Mouse (Mus musculus) neural tube, embryonic 15.5 days (tissue): ENCODE results near the gene Unc5cl. TPM values are rescaled to one million over a fixed set of nuclear protein-coding genes. Genes with fewer than 3 reads are reported as not detected.
A peak's percentile ranks its signal among the peaks of the same experiment; 100 is the strongest.

Source experiments
- ATAC-seq: fragments of 200-750 bp; cut with Nextera tagmentation; 2 replicates; pipeline ENCODE4 v1.8.0; 2017; ENCODE audit warnings: mild to moderate bottlenecking, moderate TSS enrichment, moderate library complexity; ENCODE audit not compliant: low FRiP score
- H3K27ac ChIP-seq: fragments of 300-500 bp; sonication (generic); replicated peaks from 2 replicates; pipeline ENCODE4 v1.5.1; 2015; ENCODE audit warnings: mild to moderate bottlenecking, inconsistent platforms
- H3K27me3 ChIP-seq: fragments of 300-500 bp; sonication (generic); replicated peaks from 2 replicates; pipeline ENCODE4 v1.6.1; 2015; ENCODE audit warnings: inconsistent platforms
- H3K36me3 ChIP-seq: fragments of 300-500 bp; sonication (generic); 2 replicates; pipeline ENCODE4 v1.6.1; 2015; ENCODE audit warnings: inconsistent platforms
- H3K4me1 ChIP-seq: fragments of 300-500 bp; sonication (generic); 2 replicates; pipeline ENCODE4 v1.6.1; 2015; ENCODE audit warnings: inconsistent platforms
- H3K4me2 ChIP-seq: fragments of 300-500 bp; sonication (generic); 2 replicates; pipeline ENCODE4 v1.6.1; 2015; ENCODE audit warnings: inconsistent platforms, mild to moderate bottlenecking, moderate library complexity
- H3K4me3 ChIP-seq: fragments of 300-500 bp; sonication (generic); replicated peaks from 2 replicates; pipeline ENCODE4 v1.5.1; 2015; ENCODE audit warnings: mild to moderate bottlenecking, inconsistent platforms
- H3K9ac ChIP-seq: fragments of 300-500 bp; sonication (generic); replicated peaks from 2 replicates; pipeline ENCODE4 v1.6.1; 2015; ENCODE audit warnings: mild to moderate bottlenecking, inconsistent platforms
- H3K9me3 ChIP-seq: fragments of 300-500 bp; sonication (generic); replicated peaks from 2 replicates; pipeline ENCODE4 v1.6.1; 2016; ENCODE audit warnings: inconsistent platforms
- WGBS: fragments of 180-500 bp; shearing (Covaris S2); methylation state at CpG from one replicate; pipeline ENCODE4 v1.1.7; 2015; ENCODE audit warnings: mixed read lengths; 5-methylcytosine and 5-hydroxymethylcytosine counted together
- polyA plus RNA-seq: library from polyadenylated mRNA; unstranded; fragments of >200 nt; fragmentation: Nextera tagmentation; extraction: Ambion mirVana; gene quantifications from 2 replicates; pipeline ENCODE4 v1.2.1, GENCODE M21; 2015

Gene Unc5cl
- polyA plus RNA-seq, 1 experiment from 2014 or later: 0.18 TPM

DNA sequence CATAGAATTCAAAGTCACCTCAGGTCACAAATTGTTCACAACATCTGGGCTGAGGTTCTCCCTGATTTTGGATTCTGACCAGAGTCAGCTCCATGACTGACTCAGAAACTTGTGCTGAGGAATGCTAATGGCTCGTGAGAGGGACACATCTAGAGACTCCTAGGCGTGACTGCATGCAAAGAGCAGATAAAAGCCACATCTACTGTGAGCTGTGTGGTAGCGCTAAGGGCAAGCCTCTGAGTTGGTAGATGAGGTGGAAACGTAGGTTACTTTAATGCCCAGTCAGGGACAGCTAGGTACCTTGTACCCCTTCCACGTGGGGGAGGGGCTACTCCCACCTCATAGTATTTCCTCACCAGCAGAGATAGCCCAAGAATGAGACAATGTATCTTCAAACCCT lies 29.1 kb downstream of the Unc5cl start:
- 85% methylated on average over 5 of the region's 5 CpGs for WGBS
- Histone ChIP-seq H3K9ac (no peak overlapping the region), H3K4me2 (no peak overlapping the region), H3K9me3 (no peaks in the 10 kb centered on the region), H3K4me3 (no peak overlapping the region), H3K36me3 (no peaks in the 10 kb centered on the region), H3K27ac (no peak overlapping the region), H3K27me3 (no peaks in the 10 kb centered on the region), H3K4me1 (no peaks in the 10 kb centered on the region)
- no peak for ATAC-seq

DNA sequence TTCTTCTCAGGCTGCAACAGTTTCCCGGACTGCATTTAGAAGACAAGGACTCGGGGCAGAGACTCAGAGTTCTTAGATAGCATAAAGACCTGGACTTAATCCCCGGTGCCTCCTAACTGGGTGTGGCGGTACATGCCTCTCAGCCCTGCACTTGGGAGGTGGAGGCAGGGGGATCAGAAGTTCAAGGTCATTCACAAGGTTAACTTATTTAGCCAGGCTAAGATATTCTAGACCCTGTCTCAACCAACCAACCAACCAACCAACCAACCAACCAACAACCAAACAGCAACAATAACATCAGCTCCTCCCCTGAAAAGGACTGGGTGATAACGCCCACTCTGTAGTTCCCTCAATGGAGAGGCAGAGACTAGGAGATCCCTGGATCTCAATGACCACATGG lies 29.5 kb downstream of the Unc5cl start:
- Histone ChIP-seq H3K4me2 (no peak overlapping the region), H3K27ac (no peak overlapping the region), H3K27me3 (no peaks in the 10 kb centered on the region), H3K4me1 (no peaks in the 10 kb centered on the region), H3K9ac (no peak overlapping the region), H3K36me3 (no peaks in the 10 kb centered on the region), H3K9me3 (no peaks in the 10 kb centered on the region), H3K4me3 (no peak overlapping the region)
- WGBS: 97% methylated on average over 5 of the region's 5 CpGs
- no peak for ATAC-seq

DNA sequence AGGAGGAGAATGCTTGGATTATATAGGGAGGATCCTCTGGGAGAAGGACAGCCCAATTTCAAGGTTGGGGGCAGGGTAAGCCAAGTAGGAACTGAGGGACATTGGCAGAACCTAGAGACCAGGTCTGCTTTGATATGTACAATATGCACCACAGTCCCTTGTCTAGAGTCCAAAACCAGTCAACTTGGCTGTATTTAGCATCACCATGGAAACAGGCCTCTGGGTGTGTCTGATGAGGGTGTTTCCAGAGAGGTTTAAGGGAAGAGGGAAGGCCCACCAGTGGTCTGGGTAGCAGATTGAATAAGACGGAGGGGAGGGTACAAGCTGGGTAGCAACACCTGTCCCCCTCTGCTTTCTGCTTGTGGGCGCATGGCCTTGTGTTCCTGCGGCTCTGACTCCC lies 34.8 kb downstream of the Unc5cl start:
- Histone ChIP-seq H3K4me3 (no peak overlapping the region), H3K4me1 (no peaks in the 10 kb centered on the region), H3K9ac (no peak overlapping the region), H3K9me3 (no peaks in the 10 kb centered on the region), H3K36me3 (no peaks in the 10 kb centered on the region), H3K27me3 (no peaks in the 10 kb centered on the region), H3K27ac (no peak overlapping the region), H3K4me2 (no peak overlapping the region)
- 82% methylated on average over 3 of the region's 3 CpGs for WGBS
- ATAC-seq: no peak

DNA sequence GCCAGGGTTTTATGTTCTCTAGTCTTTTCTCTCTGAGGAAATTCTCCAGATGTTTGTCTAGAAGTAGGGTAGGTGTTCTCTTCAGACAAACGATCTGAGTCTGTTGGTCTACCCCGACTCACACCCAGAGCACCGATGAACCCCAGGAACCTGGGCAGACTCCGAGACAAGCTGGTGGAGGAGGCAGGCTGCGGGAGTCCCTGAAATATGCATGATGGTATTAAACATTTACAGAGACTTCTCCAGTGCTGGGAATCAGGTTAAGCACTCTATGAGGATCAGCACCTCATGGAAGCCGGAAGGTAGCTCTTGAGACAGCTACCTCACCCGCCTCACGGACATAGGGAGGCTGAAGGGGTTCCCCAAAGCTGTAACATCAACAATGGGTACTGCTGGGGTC lies 37.9 kb downstream of the Unc5cl start:
- Histone ChIP-seq H3K9ac (no peak overlapping the region), H3K27ac (no peak overlapping the region), H3K27me3 (no peaks in the 10 kb centered on the region), H3K9me3 (no peaks in the 10 kb centered on the region), H3K4me3 (no peak overlapping the region), H3K36me3 (no peaks in the 10 kb centered on the region), H3K4me1 (no peaks in the 10 kb centered on the region), H3K4me2 (no peak overlapping the region)
- 91% methylated on average over 8 of the region's 8 CpGs for WGBS
- no peak for ATAC-seq

DNA sequence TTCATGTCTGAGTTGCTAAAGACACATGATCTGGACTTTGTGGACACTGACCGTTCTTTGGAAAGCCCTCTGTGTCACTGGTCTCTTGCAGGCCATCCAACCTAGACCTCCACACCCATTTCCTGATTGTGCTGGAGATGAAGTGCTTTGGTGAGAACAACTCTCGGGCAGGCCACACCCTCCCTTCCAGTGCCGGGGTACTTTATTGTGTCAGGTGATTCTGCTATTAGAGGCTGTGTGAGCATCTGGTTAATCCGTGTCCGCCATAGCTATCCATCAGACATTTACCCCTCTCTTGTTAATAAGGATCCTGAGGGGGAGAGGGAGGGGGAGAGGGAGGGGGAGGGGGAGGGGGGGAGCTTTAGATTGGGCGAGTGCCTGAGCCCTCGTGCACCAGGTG lies 38.9 kb downstream of the Unc5cl start:
- H3K27ac ChIP-seq: no peak overlapping the region
- no peaks in the 10 kb centered on the region for H3K9me3 ChIP-seq
- no peak overlapping the region for H3K9ac ChIP-seq
- H3K36me3 ChIP-seq: no peaks in the 10 kb centered on the region
- no peak overlapping the region for H3K4me3 ChIP-seq
- no peak for ATAC-seq
- no peaks in the 10 kb centered on the region for H3K4me1 ChIP-seq
- no peak overlapping the region for H3K4me2 ChIP-seq
- H3K27me3 ChIP-seq: no peaks in the 10 kb centered on the region
- WGBS: 34% methylated on average over 7 of the region's 7 CpGs

DNA sequence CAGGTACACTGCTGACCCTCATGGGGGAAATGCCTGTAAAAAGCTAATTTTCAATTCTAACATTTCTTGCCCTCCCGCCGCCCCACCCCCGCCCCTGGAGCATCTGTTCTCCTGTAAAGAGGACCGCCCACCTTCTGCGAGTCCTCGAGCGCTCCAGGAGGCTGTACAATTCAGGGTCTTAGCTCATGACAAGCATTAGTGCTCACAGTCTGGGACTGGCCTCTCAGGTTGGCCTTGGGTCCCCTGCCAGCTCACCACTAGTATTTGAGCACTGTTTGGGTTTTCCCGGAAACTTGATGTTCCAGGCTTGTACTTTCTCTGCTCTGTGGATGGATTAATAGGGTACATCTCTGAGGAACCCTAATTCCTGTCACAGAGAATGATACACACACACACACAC lies 39.3 kb downstream of the Unc5cl start:
- Histone ChIP-seq H3K4me2 (no peak overlapping the region), H3K27me3 (no peaks in the 10 kb centered on the region), H3K36me3 (no peaks in the 10 kb centered on the region), H3K9ac (no peak overlapping the region), H3K4me3 (no peak overlapping the region), H3K27ac (no peak overlapping the region), H3K9me3 (no peaks in the 10 kb centered on the region), H3K4me1 (no peaks in the 10 kb centered on the region)
- WGBS: 64% methylated on average over 8 of the region's 8 CpGs
- ATAC-seq: no peak

DNA sequence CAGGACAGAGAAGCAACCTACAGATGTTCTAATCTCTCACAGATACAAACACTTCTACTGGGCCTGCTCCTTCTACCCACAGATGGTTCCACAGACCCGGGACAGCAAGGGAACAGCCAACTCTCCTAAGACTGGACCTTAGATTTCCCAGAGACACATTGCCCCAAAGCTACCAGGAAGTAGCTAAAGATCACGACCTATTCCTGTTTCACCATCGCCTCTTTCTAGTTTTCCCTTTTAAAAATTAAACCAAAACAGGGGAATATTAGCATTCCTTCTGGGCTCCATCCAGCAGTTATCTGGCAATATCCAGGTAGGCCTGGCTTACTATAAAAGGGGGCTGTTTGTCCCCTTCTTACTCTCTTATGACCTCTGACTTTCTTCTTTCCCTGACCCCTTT lies 43.3 kb downstream of the Unc5cl start:
- Histone ChIP-seq H3K4me3 (no peak overlapping the region), H3K9me3 (no peaks in the 10 kb centered on the region), H3K36me3 (no peaks in the 10 kb centered on the region), H3K4me2 (no peak overlapping the region), H3K4me1 (no peaks in the 10 kb centered on the region), H3K9ac (no peak overlapping the region), H3K27ac (no peak overlapping the region), H3K27me3 (no peaks in the 10 kb centered on the region)
- 85% methylated on average over 3 of the region's 3 CpGs for WGBS
- no peak for ATAC-seq

DNA sequence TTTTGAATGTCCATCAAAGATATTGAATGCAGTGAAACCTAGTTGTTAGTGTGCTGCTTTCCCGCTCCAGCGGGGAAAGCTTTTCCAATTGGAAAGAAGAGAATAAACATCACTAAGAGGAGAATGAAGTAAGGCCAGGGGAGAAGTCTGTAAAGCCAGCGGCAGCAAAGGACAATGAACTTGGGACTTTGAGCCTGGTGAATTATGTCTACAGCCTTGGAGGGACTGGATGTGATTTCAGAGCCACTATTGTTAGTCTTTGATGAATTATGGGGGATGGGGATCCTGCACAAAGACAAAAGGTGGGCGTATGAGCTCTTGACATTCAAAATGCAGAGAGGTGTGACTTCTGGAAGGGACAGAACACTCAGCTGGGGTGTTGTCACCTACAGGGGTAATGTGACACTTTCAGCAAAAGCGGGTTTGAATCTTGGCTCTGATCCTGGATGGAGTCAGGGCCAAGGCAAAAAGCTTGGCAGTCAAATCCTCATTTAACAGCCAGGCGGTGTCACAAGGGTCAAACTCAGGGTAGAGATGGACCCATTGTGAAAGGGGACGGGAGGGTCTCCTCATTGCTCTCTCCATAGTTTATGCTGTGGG lies 46.2 kb downstream of the Unc5cl start:
- WGBS: 60% methylated on average over 7 of the region's 7 CpGs
- Histone ChIP-seq H3K27ac (no peak overlapping the region), H3K4me1 (peaks cover 15% of the 10 kb centered on the region), H3K4me3 (no peak overlapping the region), H3K9me3 (no peaks in the 10 kb centered on the region), H3K27me3 (no peaks in the 10 kb centered on the region), H3K36me3 (no peaks in the 10 kb centered on the region), H3K4me2 (no peak overlapping the region), H3K9ac (no peak overlapping the region)
- ATAC-seq: no peak

DNA sequence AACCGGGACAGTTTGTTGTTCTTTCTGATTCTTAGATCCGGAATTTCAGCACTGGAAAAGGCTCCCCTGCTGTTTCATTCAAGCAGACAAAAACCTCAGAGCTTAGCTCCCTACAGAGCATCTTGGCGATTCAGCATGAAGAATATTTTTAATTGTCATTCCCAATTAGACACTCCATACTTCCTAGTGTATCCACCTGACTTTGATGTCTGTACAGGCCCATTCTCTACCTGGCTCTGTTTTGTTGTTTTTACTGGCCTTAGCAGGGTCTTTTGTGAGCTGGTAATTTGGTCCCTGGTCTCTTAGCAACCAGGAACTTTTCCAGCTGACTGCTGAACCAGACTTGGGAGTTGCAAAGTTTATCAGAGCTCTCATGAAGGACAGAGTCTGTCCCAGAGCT lies 50.3 kb downstream of the Unc5cl start:
- Histone ChIP-seq H3K4me2 (no peak overlapping the region), H3K9me3 (no peaks in the 10 kb centered on the region), H3K27ac (peak overlapping the region; percentile 55), H3K27me3 (no peaks in the 10 kb centered on the region), H3K4me3 (no peak overlapping the region), H3K9ac (no peak overlapping the region), H3K36me3 (no peaks in the 10 kb centered on the region), H3K4me1 (peaks cover 15% of the 10 kb centered on the region)
- 14% methylated on average over 3 of the region's 3 CpGs for WGBS
- no peak for ATAC-seq

DNA sequence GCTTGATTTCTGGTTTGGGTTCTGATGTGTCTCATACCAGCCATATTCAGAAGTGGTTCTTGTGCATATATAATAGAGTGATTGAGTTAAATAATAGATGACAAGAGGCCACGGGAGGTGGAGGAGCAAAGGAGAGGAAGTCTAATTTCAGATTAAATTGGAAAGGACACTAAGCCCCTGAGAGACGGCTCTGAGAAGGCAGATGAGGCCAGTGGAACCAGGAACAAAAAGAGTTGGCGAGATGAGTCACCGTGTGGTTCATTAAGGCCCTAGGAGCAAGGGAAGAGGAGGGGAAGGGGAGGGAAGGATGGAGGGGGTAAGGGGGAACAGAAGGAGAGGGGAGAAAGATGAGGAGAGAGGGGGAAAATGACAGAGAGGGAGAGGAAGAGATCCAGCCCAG lies 52.3 kb downstream of the Unc5cl start:
- ATAC-seq: no peak
- H3K4me2 ChIP-seq: no peak overlapping the region

DNA sequence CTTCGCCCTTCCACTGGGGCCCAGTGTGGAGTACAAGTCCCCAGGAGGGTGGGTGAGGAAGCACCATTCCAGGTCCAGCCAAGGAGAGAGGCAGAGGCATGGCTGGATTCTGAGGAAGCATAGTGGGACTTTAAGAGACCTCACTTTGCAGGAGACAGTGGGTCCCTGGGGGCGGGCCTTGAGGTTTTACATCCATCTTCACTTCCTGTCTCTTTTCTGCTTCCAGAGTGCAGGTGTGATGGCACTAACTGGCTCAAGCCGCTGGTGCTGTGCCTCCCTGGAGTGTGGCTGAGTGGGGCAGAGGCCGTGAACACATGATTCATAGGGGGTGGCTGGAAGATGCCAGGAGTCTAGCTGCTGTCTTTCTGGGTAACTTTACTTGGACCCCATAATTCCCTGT lies 54.9 kb downstream of the Unc5cl start:
- WGBS: 79% methylated on average over 4 of the region's 4 CpGs

More for the DNA sequence above, 52.3 kb downstream of the Unc5cl start:
- Histone ChIP-seq H3K9ac (no peak overlapping the region), H3K36me3 (no peaks in the 10 kb centered on the region), H3K9me3 (no peaks in the 10 kb centered on the region), H3K4me3 (no peak overlapping the region), H3K27ac (no peak overlapping the region), H3K4me1 (peaks cover 15% of the 10 kb centered on the region), H3K27me3 (no peaks in the 10 kb centered on the region)
- WGBS: 47% methylated on average over 4 of the region's 4 CpGs

DNA sequence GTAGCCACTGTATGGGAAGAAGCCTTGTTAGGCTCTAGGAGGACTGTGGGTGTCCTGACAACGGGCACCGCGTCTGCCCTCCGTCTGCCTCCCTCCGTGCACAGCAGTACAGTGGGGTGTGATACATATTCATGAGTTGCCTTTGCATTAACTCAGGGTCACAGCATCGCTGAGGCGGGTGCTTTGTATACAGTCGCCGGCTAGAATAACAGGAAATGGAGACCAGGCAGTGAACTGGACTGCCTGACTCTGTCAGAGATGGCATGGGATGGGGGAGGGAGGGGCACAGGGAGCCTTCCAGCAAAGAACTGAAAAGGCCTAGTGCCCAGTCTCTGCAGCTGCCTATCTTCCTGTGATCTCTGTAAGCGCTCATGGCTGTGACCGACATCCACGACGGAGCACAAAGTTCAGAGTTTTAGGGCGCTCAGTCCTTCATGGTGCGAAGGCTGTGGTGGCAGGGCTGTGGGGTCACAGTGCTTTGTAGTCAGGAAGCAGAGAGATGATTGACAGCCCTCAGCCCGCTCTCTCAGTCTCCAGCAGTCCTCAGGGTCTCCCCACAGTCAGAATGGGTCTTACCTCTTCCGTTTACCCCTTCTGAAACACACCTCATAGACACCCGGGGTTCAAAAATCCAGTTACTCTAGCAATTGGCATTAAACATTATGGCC lies 58.0 kb downstream of the Unc5cl start:
- Histone ChIP-seq H3K4me2 (peak overlapping the region; percentile 13), H3K27ac (0 out of 2 replicates have a peak overlapping the region, but pooled peaks have one; percentile 13), H3K4me3 (no peak overlapping the region), H3K9me3 (no peaks in the 10 kb centered on the region), H3K9ac (no peak overlapping the region), H3K36me3 (no peaks in the 10 kb centered on the region), H3K27me3 (no peaks in the 10 kb centered on the region), H3K4me1 (peaks cover 10% of the 10 kb centered on the region)
- WGBS: 25% methylated on average over 18 of the region's 18 CpGs
- peak; percentile 90 for ATAC-seq

More for the DNA sequence above, 54.9 kb downstream of the Unc5cl start:
- H3K4me2 ChIP-seq: no peak overlapping the region
- no peak overlapping the region for H3K4me3 ChIP-seq
- H3K27ac ChIP-seq: no peak overlapping the region
- no peaks in the 10 kb centered on the region for H3K9me3 ChIP-seq
- H3K9ac ChIP-seq: no peak overlapping the region
- peaks cover 22% of the 10 kb centered on the region for H3K4me1 ChIP-seq
- no peaks in the 10 kb centered on the region for H3K36me3 ChIP-seq
- H3K27me3 ChIP-seq: no peaks in the 10 kb centered on the region
- ATAC-seq: no peak
